ENCODE assay signal across 13 mouse cellular contexts in genomic region chr8:8521532-8521931, GRCm38 (mm10).
DNase-seq lines count a peak whose midpoint lies in the region; ATAC-seq and TF ChIP-seq lines count a peak whose summit lies in the region.
"Had no signal": no experiment of that assay in that cellular context is flagged by ENCODE, and none has a peak within 500 bp of the region (broad histone marks: within the 10 kb centered on the region; RNA-seq: fewer than 3 reads in every experiment).

No protein-coding gene starts in this region.

- no peak for TF ChIP-seq CTCF in kidney, postnatal 0 days (IDR thresholded peaks at IDR 0.05; ENCODE audit: low read depth)
- no peak for TF ChIP-seq CTCF in kidney, adult 2 months (conservative IDR thresholded peaks at IDR 0.05; ENCODE audit: insufficient read depth, insufficient read length, low read depth, low read length)

- no peaks in the 10 kb centered on the region for H3K4me1 ChIP-seq in kidney, postnatal 0 days (replicated peaks; ENCODE audit: insufficient read depth, low read length)
- no peaks in the 10 kb centered on the region for H3K4me1 ChIP-seq in kidney, adult 2 months (ENCODE audit: control insufficient read depth, insufficient read depth, low read length)
- H3K4me1 ChIP-seq: intestine, embryonic 15.5 days; liver, embryonic 12.5 days had no signal

- no peak overlapping the region for H3K4me3 ChIP-seq in kidney, postnatal 0 days (replicated peaks; ENCODE audit: low read depth, low read length)
- H3K4me3 ChIP-seq in kidney, adult 2 months (ENCODE audit: insufficient read depth, low read depth, low read length), result no peak overlapping the region
- H3K4me3 ChIP-seq: intestine, embryonic 15.5 days; liver, embryonic 12.5 days had no signal

- WGBS in kidney, postnatal 0 days, result 56% methylated on average over 1 of the region's 1 CpGs
- WGBS in kidney, adult 2 months, result 91% methylated on average over 1 of the region's 1 CpGs

- no peak overlapping the region for H3K4me2 ChIP-seq in kidney, postnatal 0 days (ENCODE audit: low read length)
- H3K4me2 ChIP-seq: intestine, embryonic 15.5 days; liver, embryonic 12.5 days had no signal

- no peak overlapping the region for H3K9ac ChIP-seq in kidney, postnatal 0 days (ENCODE audit: low read depth, low read length)
- H3K9ac ChIP-seq: intestine, embryonic 15.5 days; liver, embryonic 12.5 days had no signal

- peak; percentile 21 for DNase-seq in kidney, postnatal 0 days (ENCODE audit: low spot score)
- no peak for DNase-seq in kidney, adult 2 months
- DNase-seq in ZHBTc4 (ENCODE audit: low read depth, low spot score), result peak; percentile 8
- peak; percentile 51 for DNase-seq in embryo, embryonic 10.5 days (ENCODE audit: low spot score)
- DNase-seq in forelimb bud, embryonic 11.5 days (ENCODE audit: low read depth, low spot score), result peak; percentile 38
- DNase-seq in testis, postnatal 10 days (ENCODE audit: low spot score), result no peak
- no peak for DNase-seq in gastrocnemius, postnatal 25 days
- DNase-seq: adrenal gland, adult 2 months; cerebellum, postnatal 25 days; thymus, postnatal 4 days had no signal

- no peaks in the 10 kb centered on the region for H3K36me3 ChIP-seq in kidney, postnatal 0 days (ENCODE audit: insufficient read depth, low read length)
- H3K36me3 ChIP-seq in kidney, adult 2 months (ENCODE audit: control insufficient read depth, insufficient read depth, low read length), result no peaks in the 10 kb centered on the region
- H3K36me3 ChIP-seq: intestine, embryonic 15.5 days; liver, embryonic 12.5 days had no signal

- H3K9me3 ChIP-seq in kidney, postnatal 0 days (replicated peaks; ENCODE audit: low read length), result no peaks in the 10 kb centered on the region
- H3K9me3 ChIP-seq: intestine, embryonic 15.5 days; liver, embryonic 12.5 days had no signal

- peak; percentile 46 for ATAC-seq in kidney, postnatal 0 days (replicated peaks; ENCODE audit: low FRiP score, low read depth)
- ATAC-seq: intestine, embryonic 15.5 days; liver, embryonic 12.5 days had no signal

- no peak for TF ChIP-seq POLR2A in kidney, adult 2 months (IDR thresholded peaks at IDR 0.05; ENCODE audit: low read depth, low read length)

- H3K27ac ChIP-seq in kidney, postnatal 0 days, result no peak overlapping the region
- no peak overlapping the region for H3K27ac ChIP-seq in kidney, adult 2 months (ENCODE audit: insufficient read depth, low read depth, low read length)
- H3K27ac ChIP-seq: intestine, embryonic 15.5 days; liver, embryonic 12.5 days had no signal

- no peaks in the 10 kb centered on the region for H3K27me3 ChIP-seq in kidney, postnatal 0 days (ENCODE audit: insufficient read depth, low read length)
- no peaks in the 10 kb centered on the region for H3K27me3 ChIP-seq in kidney, adult 2 months (replicated peaks; ENCODE audit: control insufficient read depth, insufficient read depth, low read length)
- H3K27me3 ChIP-seq: CH12.LX; intestine, embryonic 15.5 days; liver, embryonic 12.5 days had no signal

Comparison
In these comparisons a context has a peak if more than half of its experiments do, and no peak if none do; other contexts are left out.
1. DNase-seq: peak in kidney, postnatal 0 days (single experiment), ZHBTc4 (single experiment), embryo, embryonic 10.5 days (single experiment) and forelimb bud, embryonic 11.5 days (single experiment); none in kidney, adult 2 months (single experiment), testis, postnatal 10 days (single experiment) and gastrocnemius, postnatal 25 days (single experiment).